Mouse (Mus musculus) liver, adult 2 months (tissue): ENCODE measurements around the gene Olfr1018. TPM values are rescaled to one million over a fixed set of nuclear protein-coding genes. Genes with fewer than 3 reads are reported as not detected.

Source experiments
- DNase-seq: peaks from one replicate; pipeline ENCODE4 v3.0.0-alpha.2; 2011; ENCODE audit warnings: low read depth, low spot score; ENCODE audit errors: extremely low read depth
- H3K27ac ChIP-seq: fragments of 200-500 bp; replicated peaks from 2 replicates; pipeline ENCODE4 v1.5.1; 2012; ENCODE audit warnings: low read depth, mild to moderate bottlenecking, control low read depth, inconsistent platforms, low read length; ENCODE audit not compliant: insufficient read depth
- H3K27me3 ChIP-seq: fragments of 200-500 bp; 2 replicates; pipeline ENCODE4 v1.6.1; 2012; ENCODE audit warnings: mild to moderate bottlenecking, moderate library complexity, low read length, inconsistent platforms; ENCODE audit not compliant: control insufficient read depth, insufficient read depth
- H3K36me3 ChIP-seq: fragments of 200-500 bp; 2 replicates; pipeline ENCODE4 v1.6.1; 2012; ENCODE audit warnings: low read length, inconsistent platforms; ENCODE audit not compliant: control insufficient read depth, insufficient read depth
- H3K4me1 ChIP-seq: fragments of 200-500 bp; 2 replicates; pipeline ENCODE4 v1.6.1; 2011; ENCODE audit warnings: low read length; ENCODE audit not compliant: control insufficient read depth, insufficient read depth
- H3K4me3 ChIP-seq: fragments of 200-500 bp; 2 replicates; pipeline ENCODE4 v1.5.1; 2011; ENCODE audit warnings: low read depth, mild to moderate bottlenecking, control low read depth, low read length, moderate library complexity; ENCODE audit not compliant: insufficient read depth
- H3K79me2 ChIP-seq: fragments of 200-500 bp; 2 replicates; pipeline ENCODE4 v1.6.1; 2012; ENCODE audit warnings: inconsistent platforms, mild to moderate bottlenecking, low read length, moderate library complexity; ENCODE audit not compliant: control insufficient read depth, insufficient read depth
- H3K9ac ChIP-seq: fragments of 200-500 bp; 2 replicates; pipeline ENCODE4 v1.6.1; 2012; ENCODE audit warnings: low read depth, mild to moderate bottlenecking, control low read depth, inconsistent platforms, low read length
- CTCF ChIP-seq: fragments of 200-500 bp; IDR thresholded peaks from 2 replicates; pipeline ENCODE4 v1.5.1; 2011; ENCODE audit warnings: low read depth, low read length, control low read depth
- POLR2A ChIP-seq: fragments of 200-500 bp; IDR thresholded peaks from 2 replicates; pipeline ENCODE4 v1.6.1; 2011; ENCODE audit warnings: low read length, control low read depth; ENCODE audit not compliant: insufficient read depth; ENCODE audit errors: extremely low read depth
- WGBS: fragments of 180-500 bp; shearing (Covaris S2); methylation state at CpG from one replicate; pipeline ENCODE4 v1.1.7; 2018; 5-methylcytosine and 5-hydroxymethylcytosine counted together
- polyA plus RNA-seq: library from polyadenylated mRNA; depleted of rRNA; stranded (reverse); fragments of >200 nt; gene quantifications from 2 replicates; pipeline ENCODE4 v1.2.3, GENCODE M21; 2012; rRNA removed
- total RNA-seq: library from RNA; depleted of rRNA; stranded (reverse); fragments of >200 nt; gene quantifications from 2 replicates; pipeline ENCODE4 v1.2.3, GENCODE M21; 2014; rRNA removed

Olfr1018 gene
- total RNA-seq (not detected in 2 replicates), polyA plus RNA-seq (not detected in 2 replicates)

DNA sequence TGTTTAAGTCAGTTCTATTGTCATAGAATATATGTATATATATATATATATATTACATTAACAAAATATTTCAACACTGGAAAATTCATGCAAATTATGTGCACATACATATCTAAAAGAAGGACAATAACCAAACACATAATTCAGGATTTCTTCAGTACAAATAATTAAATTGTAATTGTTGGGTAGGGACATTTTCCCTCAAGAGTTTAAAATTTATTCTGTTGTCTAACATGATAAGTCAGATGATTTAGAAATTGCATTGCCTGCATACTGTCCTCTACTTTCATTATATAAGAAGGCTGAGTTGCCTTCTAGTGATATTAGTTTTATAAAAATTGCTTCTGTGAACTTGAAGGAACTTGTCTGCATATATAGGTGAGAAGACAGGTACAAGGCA is at the start of gene Olfr1018:
TSS of gene Olfr1018 (plus strand) at position 301 of the 400 bp plus-strand sequence.
- Histone ChIP-seq H3K4me3 (no peak within 1 kb of the TSS), H3K36me3 (no peaks in the 10 kb centered on the region), H3K4me1 (no peaks in the 10 kb centered on the region), H3K27ac (no peak within 1 kb of the TSS), H3K27me3 (no peaks in the 10 kb centered on the region), H3K9ac (no peak within 1 kb of the TSS), H3K79me2 (no peaks in the 10 kb centered on the region)
- TF ChIP-seq CTCF (no peak), POLR2A (no peak)
- no peak for DNase-seq

DNA sequence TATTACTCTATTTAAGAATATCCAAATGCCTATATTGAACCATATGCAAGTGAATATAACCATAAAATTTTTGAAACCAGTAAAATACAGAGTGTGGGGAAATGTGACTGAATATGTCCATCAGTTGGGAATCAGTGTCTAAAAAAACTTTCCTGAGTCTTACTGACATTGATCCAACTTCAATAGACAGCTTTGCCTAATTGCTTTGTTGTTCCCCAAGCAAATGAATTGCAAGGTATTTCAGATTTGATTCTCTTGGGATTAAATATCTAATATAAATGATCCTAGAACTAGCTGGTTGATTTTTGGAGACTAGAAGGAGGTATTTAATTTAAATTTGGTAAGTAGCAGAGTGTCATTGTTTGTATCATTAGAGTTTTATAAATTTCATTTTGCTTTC is 45.9 kb upstream of the Olfr1018 start, which contains the start of gene Olfr1014:
TSS of gene Olfr1014 (plus strand) at position 301 of the 400 bp plus-strand sequence.
- no peaks in the 10 kb centered on the region for H3K79me2 ChIP-seq
- no peak for TF ChIP-seq CTCF

DNA sequence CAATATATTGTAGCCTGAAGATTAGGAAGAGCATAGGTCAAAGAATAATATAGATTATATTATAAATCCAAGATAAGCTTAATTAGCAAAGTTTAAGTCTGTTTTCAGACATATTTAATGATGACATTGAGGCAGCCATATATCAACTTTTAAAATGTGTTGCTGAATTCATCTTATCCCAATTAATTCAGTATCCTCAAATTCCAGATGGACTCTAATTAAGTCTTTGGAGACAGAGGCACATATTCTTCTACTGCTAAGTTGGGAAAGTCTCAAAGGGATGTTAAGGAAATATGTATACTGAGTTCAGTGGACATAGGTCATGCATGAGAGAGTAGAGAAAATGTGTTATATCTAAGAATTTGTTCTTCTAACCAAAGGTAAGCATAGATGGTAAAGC is 36.6 kb upstream of the Olfr1018 start, which contains the start of gene Olfr1015:
TSS of gene Olfr1015 (plus strand) at position 301 of the 400 bp plus-strand sequence.
- TF ChIP-seq POLR2A, result no peak
- no peak for TF ChIP-seq CTCF
- no peak within 1 kb of the TSS for H3K4me3 ChIP-seq
- H3K9ac ChIP-seq, result no peak within 1 kb of the TSS
- no peaks in the 10 kb centered on the region for H3K36me3 ChIP-seq
- H3K79me2 ChIP-seq, result no peaks in the 10 kb centered on the region
- H3K27me3 ChIP-seq, result no peaks in the 10 kb centered on the region
- no peak within 1 kb of the TSS for H3K27ac ChIP-seq
- no peaks in the 10 kb centered on the region for H3K4me1 ChIP-seq
- DNase-seq, result no peak

More for the DNA sequence above, 45.9 kb upstream of the Olfr1018 start, which contains the start of gene Olfr1014:
- H3K27me3 ChIP-seq, result no peaks in the 10 kb centered on the region
- no peak within 1 kb of the TSS for H3K4me3 ChIP-seq
- no peak for DNase-seq
- H3K9ac ChIP-seq, result no peak within 1 kb of the TSS
- H3K4me1 ChIP-seq, result no peaks in the 10 kb centered on the region
- H3K36me3 ChIP-seq, result no peaks in the 10 kb centered on the region
- no peak within 1 kb of the TSS for H3K27ac ChIP-seq

DNA sequence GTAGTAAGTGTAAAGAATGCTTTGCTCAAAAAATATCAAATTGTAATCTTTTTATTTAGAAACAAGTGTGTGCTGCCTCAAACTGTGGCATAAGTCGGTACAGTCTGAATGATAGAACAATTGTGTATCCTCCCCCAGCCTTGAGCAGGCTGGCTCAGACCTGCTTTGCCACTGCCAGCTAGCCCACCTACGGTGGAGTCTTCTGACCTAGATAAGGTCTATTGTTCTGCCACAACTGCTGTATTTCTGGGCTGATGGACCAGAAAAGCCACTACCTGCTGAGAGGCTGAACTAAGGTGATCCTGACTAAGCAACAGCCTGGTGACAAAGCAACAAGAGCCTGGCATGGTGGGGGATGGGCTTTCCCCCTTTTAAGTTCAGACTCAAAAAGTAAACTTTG is 25.9 kb upstream of the Olfr1018 start:
- 29% methylated on average over 2 of the region's 2 CpGs for WGBS
- H3K36me3 ChIP-seq, result no peaks in the 10 kb centered on the region
- DNase-seq, result no peak
- no peaks in the 10 kb centered on the region for H3K79me2 ChIP-seq
- no peaks in the 10 kb centered on the region for H3K27me3 ChIP-seq
- no peak overlapping the region for H3K4me3 ChIP-seq
- H3K4me1 ChIP-seq, result no peaks in the 10 kb centered on the region
- TF ChIP-seq POLR2A, result no peak
- no peak for TF ChIP-seq CTCF
- H3K27ac ChIP-seq, result no peak overlapping the region
- no peak overlapping the region for H3K9ac ChIP-seq

DNA sequence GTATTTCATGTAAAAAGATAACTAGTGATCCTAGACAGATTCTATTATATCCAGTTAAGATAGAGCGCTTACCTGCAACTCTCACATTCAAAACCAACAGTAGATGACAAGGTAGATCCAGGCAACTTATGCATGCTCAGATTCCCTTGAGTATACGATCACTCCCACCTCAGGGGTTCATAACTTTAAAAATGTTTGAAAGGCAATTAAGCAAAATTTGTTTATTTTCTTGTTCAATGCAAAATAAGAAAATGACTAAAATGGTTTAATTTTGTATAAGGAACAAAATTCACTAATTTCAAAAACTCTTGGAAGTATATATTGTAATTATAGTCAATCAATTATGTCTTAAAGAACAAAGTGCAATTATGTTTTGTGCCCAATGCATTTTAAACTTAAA is 15.8 kb upstream of the Olfr1018 start, which contains the start of gene Olfr1016:
TSS of gene Olfr1016 (minus strand) at position 101 of the 400 bp plus-strand sequence.
- Histone ChIP-seq H3K4me3 (no peak within 1 kb of the TSS), H3K27me3 (no peaks in the 10 kb centered on the region), H3K79me2 (no peaks in the 10 kb centered on the region), H3K36me3 (no peaks in the 10 kb centered on the region), H3K4me1 (no peaks in the 10 kb centered on the region), H3K27ac (no peak within 1 kb of the TSS), H3K9ac (no peak within 1 kb of the TSS)
- WGBS, result 88% methylated on average over 2 of the region's 2 CpGs
- no peak for TF ChIP-seq POLR2A
- TF ChIP-seq CTCF, result no peak
- no peak for DNase-seq

DNA sequence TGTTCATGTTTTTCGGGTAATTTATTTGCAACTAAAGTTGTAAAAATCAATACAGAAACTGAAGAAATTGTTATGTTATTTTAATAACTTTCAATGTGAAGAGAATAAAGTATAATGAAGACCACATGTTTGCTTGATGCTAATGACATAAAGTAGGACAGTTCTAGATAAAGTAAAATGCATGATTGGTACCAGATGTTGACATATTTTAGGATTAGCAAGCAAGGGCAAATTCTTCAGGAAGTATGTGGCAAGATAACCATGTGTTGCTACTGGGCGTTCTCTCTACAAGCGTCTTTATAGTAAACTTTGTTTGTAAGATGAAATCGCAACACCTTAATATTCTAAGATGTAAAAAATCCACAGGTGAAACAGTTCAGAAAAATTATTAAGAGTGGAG is 13.8 kb upstream of the Olfr1018 start:
- H3K9ac ChIP-seq, result no peak overlapping the region
- TF ChIP-seq POLR2A, result no peak
- TF ChIP-seq CTCF, result no peak

More for the DNA sequence above, 13.8 kb upstream of the Olfr1018 start:
- no peaks in the 10 kb centered on the region for H3K79me2 ChIP-seq
- H3K27ac ChIP-seq, result no peak overlapping the region
- no peak for DNase-seq
- H3K4me1 ChIP-seq, result no peaks in the 10 kb centered on the region
- 81% methylated on average over 4 of the region's 4 CpGs for WGBS
- H3K27me3 ChIP-seq, result no peaks in the 10 kb centered on the region
- no peak overlapping the region for H3K4me3 ChIP-seq
- no peaks in the 10 kb centered on the region for H3K36me3 ChIP-seq
